Comparison of ENCODE assay signal across 8 mouse cellular contexts in genomic region chr10:59222271-59223101, GRCm38 (mm10). TPM values are rescaled to one million over a fixed set of nuclear protein-coding genes. Genes with fewer than 3 reads are reported as not detected.
A peak's percentile ranks its signal among the peaks of the same experiment; 100 is the strongest.
DNase-seq lines count a peak whose midpoint lies in the region; ATAC-seq and TF ChIP-seq lines count a peak whose summit lies in the region.

No protein-coding gene starts in this region.

- no peak for TF ChIP-seq POLR2A in liver, adult 2 months (IDR thresholded peaks at IDR 0.05; ENCODE audit: extremely low read depth, insufficient read depth, low read length)

- H3K4me1 ChIP-seq in liver, adult 2 months (ENCODE audit: control insufficient read depth, insufficient read depth, low read length): 0 out of 2 replicates have a peak, but pooled peaks cover 2% of the 10 kb centered on the region
- H3K4me1 ChIP-seq in hindbrain, embryonic 16.5 days (ENCODE audit: control insufficient read depth, insufficient read depth, low read depth, low read length): peaks cover 13% of the 10 kb centered on the region

- DNase-seq in liver, adult 2 months (ENCODE audit: extremely low read depth, low read depth, low spot score): peak; percentile 40
- DNase-seq in liver: no peak
- peak; percentile 61 to 65 for DNase-seq in cerebellum, postnatal 14 days
- DNase-seq in gastrocnemius, postnatal 10 days: peak; percentile 37
- DNase-seq in left cerebral cortex, postnatal 25 days (ENCODE audit: low spot score in 2 of 2): peak; percentile 16 to 31
- DNase-seq in right cerebral cortex, postnatal 36 days (ENCODE audit: low spot score in 2 of 2): peak; percentile 2 to 11

- WGBS in liver, adult 2 months: 4% methylated on average over 49 of the region's 49 CpGs
- 2% methylated on average over 49 of the region's 49 CpGs for WGBS in hindbrain, embryonic 16.5 days

- H3K4me2 ChIP-seq in hindbrain, embryonic 16.5 days (ENCODE audit: low read length): peak overlapping the region; percentile 96

- no peaks in the 10 kb centered on the region for H3K9me3 ChIP-seq in hindbrain, embryonic 16.5 days (ENCODE audit: control insufficient read depth, low read length)

- ATAC-seq in hindbrain, embryonic 16.5 days: peak; percentile 7; the same call in 1 of the 2 replicates
- ATAC-seq in megakaryocyte progenitor cell, adult 5-6 weeks (replicated peaks; ENCODE audit: poor library complexity): 0 out of 2 replicates have a peak, but pooled peaks have one; percentile 3

- H3K27ac ChIP-seq in liver, adult 2 months (replicated peaks; ENCODE audit: insufficient read depth, low read depth, low read length): no peak overlapping the region
- peak overlapping the region; percentile 94 for H3K27ac ChIP-seq in hindbrain, embryonic 16.5 days (ENCODE audit: low read depth, low read length)

- H3K4me3 ChIP-seq in liver, adult 2 months (ENCODE audit: insufficient read depth, low read depth, low read length): peak overlapping the region; percentile 73
- peak overlapping the region; percentile 95 for H3K4me3 ChIP-seq in hindbrain, embryonic 16.5 days (ENCODE audit: low read length)

- peak overlapping the region; percentile 84 for H3K9ac ChIP-seq in liver, adult 2 months (ENCODE audit: low read depth, low read length)
- H3K9ac ChIP-seq in hindbrain, embryonic 16.5 days (ENCODE audit: low read depth, low read length): peak overlapping the region; percentile 95

- H3K36me3 ChIP-seq in liver, adult 2 months (ENCODE audit: control insufficient read depth, insufficient read depth, low read length): no peaks in the 10 kb centered on the region
- no peaks in the 10 kb centered on the region for H3K36me3 ChIP-seq in hindbrain, embryonic 16.5 days (ENCODE audit: control insufficient read depth, insufficient read depth, low read length)

- H3K79me2 ChIP-seq in liver, adult 2 months (ENCODE audit: control insufficient read depth, insufficient read depth, low read length): no peaks in the 10 kb centered on the region; the same call in 1 of the 2 replicates

- intact Hi-C loops in left cerebral cortex, postnatal 25 days (cut with DNase I): loop anchor here (5.0 kb wide), 1 partner anchor 110 kb away; no protein-coding TSS in a partner anchor

- no peaks in the 10 kb centered on the region for H3K27me3 ChIP-seq in liver, adult 2 months (ENCODE audit: control insufficient read depth, insufficient read depth, low read length)
- no peaks in the 10 kb centered on the region for H3K27me3 ChIP-seq in hindbrain, embryonic 16.5 days (replicated peaks; ENCODE audit: control insufficient read depth, insufficient read depth, low read length)

- TF ChIP-seq CTCF in liver, adult 2 months (IDR thresholded peaks at IDR 0.05; ENCODE audit: low read depth, low read length): no peak

RNA-seq across cellular contexts. Expression of gene Sowahc, which starts 0.7 kb away (rescaled TPM):
- total RNA-seq in liver, adult 2 months (2014; rRNA removed): 4.9 and 5.2 TPM in 2 replicates
- polyA plus RNA-seq in liver, adult 2 months (2012; rRNA removed): 1.2 TPM in 2 replicates
- total RNA-seq in gastrocnemius, postnatal 10 days (2021): 1 to 10 TPM; 2.6 to 2.9 TPM
- polyA plus RNA-seq in hindbrain, embryonic 16.5 days (2015; fragmentation: Nextera tagmentation; extraction: Ambion mirVana): 20.1 and 21.9 TPM in 2 replicates
- 1 to 10 TPM; 8.6 to 8.8 TPM for total RNA-seq in left cerebral cortex, postnatal 25 days (2021)
- total RNA-seq in megakaryocyte progenitor cell, adult 5-6 weeks (2015): 10.0 and 19.3 TPM in 2 replicates
- total RNA-seq in megakaryocyte progenitor cell, adult 5-6 weeks (2017): 11.5 and 19.2 TPM in 2 replicates

RNA-seq across cellular contexts. Expression of gene Sept10, which starts 0.8 kb away (rescaled TPM):
- total RNA-seq in liver, adult 2 months (2014; rRNA removed): 16.0 and 18.7 TPM in 2 replicates
- polyA plus RNA-seq in liver, adult 2 months (2012; rRNA removed): 5.2 and 6.7 TPM in 2 replicates
- total RNA-seq in gastrocnemius, postnatal 10 days (2021): 10 to 100 TPM; 26.8 to 30.4 TPM
- polyA plus RNA-seq in hindbrain, embryonic 16.5 days (2015; fragmentation: Nextera tagmentation; extraction: Ambion mirVana): 14.6 and 15.4 TPM in 2 replicates
- total RNA-seq in left cerebral cortex, postnatal 25 days (2021): 1 to 10 TPM; 6.9 to 7.6 TPM
- total RNA-seq in megakaryocyte progenitor cell, adult 5-6 weeks (2015): 2.5 and 5.6 TPM in 2 replicates
- 10.2 and 10.6 TPM in 2 replicates for total RNA-seq in megakaryocyte progenitor cell, adult 5-6 weeks (2017)
